Mouse (Mus musculus) WW6 (cell line): Measurements from ENCODE around the gene Bcl2l12.

Experiments used
- DNase-seq: peaks from one replicate; pipeline ENCODE4 v3.0.0-alpha.2; 2013; ENCODE audit warnings: low read depth, low spot score

Gene Bcl2l12

DNA sequence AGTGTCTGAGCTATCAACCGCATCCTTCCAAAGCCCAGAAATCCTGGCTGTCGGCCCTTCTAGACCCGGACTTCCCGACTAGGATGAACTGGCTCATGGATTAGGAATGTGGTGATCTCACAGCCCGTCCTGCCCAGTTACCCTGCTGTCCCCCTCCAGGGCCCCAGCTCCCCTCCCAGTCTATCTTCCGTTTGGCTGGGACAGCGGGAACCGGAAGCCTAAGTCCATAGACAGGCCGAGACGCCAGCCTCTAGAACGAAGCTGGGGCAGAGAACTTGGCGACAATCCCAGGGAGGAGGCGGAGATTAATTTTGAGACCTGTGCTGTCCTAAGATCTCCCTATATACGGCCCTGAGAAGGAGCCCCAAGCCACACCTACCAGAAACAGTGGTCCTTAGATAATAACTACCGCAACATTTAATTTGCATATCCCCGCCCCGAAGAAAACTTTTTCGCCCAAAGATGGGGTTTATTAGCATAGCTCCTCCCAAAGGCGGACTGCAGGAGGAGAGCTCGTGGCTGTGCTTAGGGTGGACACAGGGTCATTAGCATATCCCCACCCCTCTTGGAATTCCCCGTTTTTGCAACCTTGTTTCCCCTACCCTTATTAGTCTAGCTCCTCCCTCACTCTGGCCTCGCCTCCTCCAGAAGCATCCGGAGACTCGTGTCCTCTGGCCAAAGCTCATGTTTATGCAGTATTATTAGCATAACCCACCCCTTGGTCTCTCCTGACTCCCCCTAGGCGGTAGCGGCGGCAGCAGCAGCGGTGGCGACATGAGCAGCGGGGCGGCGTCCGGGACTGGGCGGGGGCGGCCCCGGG is 18.9 kb upstream of the Bcl2l12 start, which contains the start of gene Rras:
Gene Rras (plus strand): TSS at position 720 of the 820 bp plus-strand sequence.
- peak; percentile 95 for DNase-seq

- no peak for DNase-seq
Observed at GRCm38 (mm10) chr7:45016761-45017160, 18.2 kb upstream of the Bcl2l12 start.

GRCm38 (mm10) chr7:45015957-45016612 is 17.6 kb upstream of the Bcl2l12 start, which contains the start of gene Scaf1:
TSS of gene Scaf1 (minus strand) at chr7:45016363.
- peak; percentile 97 for DNase-seq

GRCm38 (mm10) chr7:45015344-45015956 is 16.9 kb upstream of the Bcl2l12 start:
- no peak for DNase-seq

GRCm38 (mm10) chr7:45014096-45014451 is 15.6 kb upstream of the Bcl2l12 start:
- no peak for DNase-seq

DNA sequence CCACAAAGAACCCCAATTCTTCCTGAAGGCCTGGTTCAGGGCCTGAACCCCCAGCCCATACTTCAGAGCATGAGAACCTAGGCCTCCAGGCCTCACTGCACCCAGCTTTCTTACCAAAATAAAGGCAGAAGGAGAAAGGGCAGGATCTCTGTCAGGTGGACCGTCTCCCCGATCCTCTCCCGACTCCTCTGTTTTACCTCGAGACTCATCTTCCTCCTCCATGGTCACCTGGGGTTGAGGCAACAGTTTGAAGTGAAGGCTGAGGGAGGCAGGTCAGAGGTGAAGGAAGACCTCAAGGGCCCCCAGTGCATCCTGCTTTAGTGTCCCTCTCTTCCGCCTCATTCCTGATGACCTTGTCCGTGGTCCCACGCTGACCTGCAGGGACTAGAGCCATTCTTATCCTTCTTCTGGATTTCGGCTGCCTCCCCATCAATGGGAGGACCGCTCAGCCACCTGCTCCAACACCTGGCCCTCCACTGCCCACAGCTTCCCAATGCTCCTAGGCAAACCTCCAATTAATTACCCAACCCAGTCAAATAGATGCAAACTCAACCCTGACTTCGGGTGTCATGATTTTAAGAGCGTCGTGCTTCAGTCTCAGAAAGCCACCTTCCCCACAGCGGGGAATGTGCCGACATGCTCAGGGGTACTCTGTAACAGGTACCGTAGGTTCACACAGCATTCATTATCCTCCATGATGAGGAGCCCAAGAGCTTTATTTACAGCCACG is 15.0 kb upstream of the Bcl2l12 start:
- no peak for DNase-seq

DNA sequence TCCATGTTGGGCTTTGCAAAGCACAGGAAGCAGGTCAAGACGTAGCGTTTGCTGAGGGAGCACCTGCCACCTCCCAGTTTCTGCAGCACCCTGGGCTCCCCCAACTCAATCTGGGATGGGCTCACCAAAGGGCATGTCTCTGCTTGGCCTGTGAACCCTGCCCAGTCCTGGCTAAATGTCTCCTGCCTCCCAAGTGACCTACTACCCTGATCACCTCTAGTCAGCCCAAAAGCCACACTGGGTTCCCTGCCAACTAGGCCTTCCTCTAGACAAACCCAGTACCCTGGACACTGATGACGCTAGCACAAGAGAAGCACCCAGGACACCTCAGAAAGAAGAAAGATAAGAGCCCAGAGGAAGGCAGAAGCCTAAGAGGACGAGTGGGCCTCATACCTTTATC is 14.3 kb upstream of the Bcl2l12 start:
- DNase-seq, result no peak

- no peak for DNase-seq
Observed at GRCm38 (mm10) chr7:45012011-45012410, 13.5 kb upstream of the Bcl2l12 start.

DNA sequence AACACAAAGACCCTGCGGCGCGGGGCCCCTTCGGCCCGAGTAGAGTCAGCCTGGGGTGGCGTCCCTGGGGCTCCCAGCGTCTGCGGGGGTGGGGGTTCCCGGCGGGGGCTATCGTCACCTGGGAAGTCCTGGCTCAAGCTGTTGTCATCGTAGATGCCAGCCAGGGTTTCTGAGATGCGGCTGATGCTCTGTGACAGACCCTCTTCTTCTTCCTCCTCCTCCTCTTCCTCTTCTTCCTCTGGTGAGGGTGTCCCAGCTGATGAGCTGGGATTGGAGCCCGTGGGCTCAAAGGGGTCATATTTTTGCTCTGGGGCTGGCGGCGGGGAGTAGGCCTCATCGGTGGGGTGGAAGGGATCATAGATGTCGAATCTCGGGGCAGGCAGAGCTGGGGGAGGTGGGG is 9.9 kb upstream of the Bcl2l12 start:
- DNase-seq, result no peak

- DNase-seq, result no peak
Observed at GRCm38 (mm10) chr7:45007846-45008245, 9.3 kb upstream of the Bcl2l12 start.

GRCm38 (mm10) chr7:45007141-45007540 is 8.6 kb upstream of the Bcl2l12 start:
- no peak for DNase-seq

DNA sequence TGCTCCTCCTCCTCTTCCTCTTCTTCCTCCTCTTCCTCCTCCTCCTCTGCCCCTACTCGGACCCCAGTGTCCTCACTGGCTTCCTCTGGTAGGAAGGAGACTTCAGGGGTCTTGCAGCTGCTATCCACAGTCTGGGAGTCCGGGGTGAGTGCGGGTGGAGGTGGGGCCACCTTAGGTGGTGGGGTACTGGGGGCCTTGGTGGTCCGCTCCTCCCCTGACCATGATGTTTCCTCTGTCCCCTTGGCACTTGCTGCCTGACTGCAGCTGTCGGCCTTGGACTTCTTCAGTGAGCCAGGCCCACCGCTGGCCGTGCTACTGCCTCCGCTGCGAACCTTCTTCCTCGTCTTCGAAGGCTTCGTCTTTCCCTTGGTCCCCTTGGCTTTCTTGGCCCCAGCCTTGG is 8.0 kb upstream of the Bcl2l12 start:
- DNase-seq, result no peak

- no peak for DNase-seq
Observed at GRCm38 (mm10) chr7:45005321-45005992, 6.9 kb upstream of the Bcl2l12 start.

- no peak for DNase-seq
Observed at GRCm38 (mm10) chr7:45004546-45004945, 6.0 kb upstream of the Bcl2l12 start.

DNA sequence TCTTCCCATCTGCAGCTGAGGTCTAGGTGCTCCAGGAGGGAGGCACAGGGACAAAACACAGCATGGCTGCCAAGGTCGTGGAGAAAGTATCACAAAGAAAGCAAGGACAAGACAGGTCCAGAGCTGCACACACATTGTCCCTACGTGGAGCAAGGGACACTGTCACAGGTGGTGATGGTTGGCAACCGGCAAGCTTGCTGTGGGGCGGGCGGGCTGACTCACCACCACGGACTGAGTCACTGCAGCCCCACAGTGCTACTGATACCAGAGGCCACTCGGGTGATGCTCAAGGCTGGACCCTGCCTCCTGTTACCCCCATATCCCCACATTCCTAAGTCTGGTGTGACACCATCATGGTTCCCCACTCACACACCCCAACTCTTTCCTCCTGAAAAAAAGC is 3.9 kb upstream of the Bcl2l12 start:
- DNase-seq, result no peak

DNA sequence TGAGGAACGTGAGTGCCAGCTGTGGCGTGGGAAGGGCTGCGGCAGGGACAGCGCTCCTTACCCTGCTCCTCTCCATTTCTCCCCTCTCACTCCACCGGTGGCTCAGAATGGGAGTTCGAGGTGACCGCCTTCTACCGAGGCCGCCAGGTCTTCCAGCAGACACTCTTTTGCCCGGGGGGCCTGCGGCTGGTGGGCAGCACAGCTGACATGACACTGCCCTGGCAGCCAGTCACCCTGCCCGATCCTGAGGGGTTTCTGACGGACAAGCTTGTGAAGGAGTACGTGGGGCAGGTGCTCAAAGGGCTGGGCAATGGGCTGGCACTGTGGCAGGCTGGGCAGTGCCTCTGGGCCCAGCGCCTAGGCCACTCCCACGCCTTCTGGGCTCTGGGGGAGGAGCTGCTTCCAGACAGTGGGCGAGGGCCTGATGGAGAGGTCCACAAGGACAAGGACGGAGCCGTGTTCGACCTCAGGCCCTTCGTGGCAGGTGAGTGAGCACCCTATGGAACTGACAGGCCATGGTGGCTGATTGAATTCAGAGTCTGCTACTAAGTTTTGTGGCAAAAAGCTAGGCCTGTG is 2.1 kb upstream of the Bcl2l12 start:
- no peak for DNase-seq

DNA sequence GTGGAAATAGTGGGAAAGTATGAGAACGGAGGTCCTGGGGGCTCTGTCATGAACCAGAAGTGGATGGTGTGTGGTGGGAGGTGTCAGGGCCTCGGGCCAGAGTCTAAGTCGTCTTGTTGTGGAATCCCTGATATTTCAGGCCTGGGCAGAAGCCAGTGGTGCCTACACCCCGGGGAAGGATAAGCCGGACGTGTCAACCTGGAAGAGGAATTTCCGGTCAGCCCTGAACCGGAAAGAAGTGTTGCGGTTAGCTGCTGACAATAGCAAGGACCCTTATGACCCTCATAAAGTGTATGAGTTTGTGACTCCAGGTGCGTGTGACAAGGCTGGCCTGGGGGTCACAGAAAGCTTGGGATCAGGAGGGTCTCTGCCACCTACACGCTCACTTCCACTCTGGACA is 1.2 kb upstream of the Bcl2l12 start:
- no peak for DNase-seq

DNA sequence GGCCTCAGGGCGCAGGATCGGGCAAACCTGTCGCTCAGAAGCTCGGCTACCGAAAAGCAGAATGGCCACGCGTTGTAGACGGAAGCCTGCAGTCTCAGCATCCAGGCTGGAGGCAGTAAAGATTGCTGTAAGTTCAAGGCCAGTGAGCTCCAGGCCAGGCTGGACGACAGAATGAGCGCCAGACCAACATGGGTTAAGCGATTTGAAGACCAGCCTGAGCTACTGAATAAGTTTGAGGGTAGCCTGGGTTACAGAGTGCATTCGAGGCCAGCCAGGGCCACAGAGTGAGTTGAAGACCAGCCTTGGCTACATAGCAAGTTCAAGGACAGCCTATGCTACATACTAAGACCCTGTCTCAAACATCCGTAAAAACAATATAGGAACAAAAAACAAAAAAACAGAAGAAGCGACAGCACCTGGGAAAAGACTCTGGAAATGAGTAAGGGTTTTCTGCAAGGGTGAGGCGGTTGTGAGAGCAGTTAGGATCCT is 528 bp downstream of the Bcl2l12 start:
- no peak for DNase-seq

- DNase-seq, result peak; percentile 87
Observed at GRCm38 (mm10) chr7:44997231-44997939, 1.1 kb downstream of the Bcl2l12 start, which contains the start of gene Irf3. TSS of gene Irf3 (plus strand) at chr7:44997648.

GRCm38 (mm10) chr7:44996672-44997071 is 1.8 kb downstream of the Bcl2l12 start:
- DNase-seq, result no peak
